17 mouse cellular contexts compared by ENCODE assay signal in genomic region chrX:47934352-47934751, GRCm38 (mm10). TPM values are rescaled to one million over a fixed set of nuclear protein-coding genes. Genes with fewer than 3 reads are reported as not detected.
"Had no signal": no experiment of that assay in that cellular context is flagged by ENCODE, and none has a peak within 500 bp of the region (broad histone marks: within the 10 kb centered on the region; RNA-seq: fewer than 3 reads in every experiment).

No protein-coding gene starts in this region.

- DNase-seq: retina, postnatal 1 day; right cerebral cortex, adult 18-20 months; right cerebral cortex, postnatal 14 days; right cerebral cortex, postnatal 25 days; right cerebral cortex, postnatal 4 days; spleen, adult 18-20 months; thymus, adult 18-20 months; thymus, adult 2 months; thymus, postnatal 14 days; thymus, postnatal 36 days; thymus, postnatal 4 days had no signal

- H3K4me1 ChIP-seq: neural tube, embryonic 12.5 days; neural tube, embryonic 13.5 days; neural tube, embryonic 15.5 days; stomach, embryonic 15.5 days had no signal

- H3K27me3 ChIP-seq: neural tube, embryonic 12.5 days; neural tube, embryonic 13.5 days; neural tube, embryonic 15.5 days; stomach, embryonic 15.5 days had no signal

- H3K36me3 ChIP-seq: neural tube, embryonic 12.5 days had no signal

- H3K4me3 ChIP-seq: neural tube, embryonic 12.5 days; neural tube, embryonic 13.5 days; neural tube, embryonic 15.5 days; stomach, embryonic 15.5 days had no signal

- H3K9me3 ChIP-seq: neural tube, embryonic 12.5 days; neural tube, embryonic 13.5 days; neural tube, embryonic 15.5 days; stomach, embryonic 15.5 days had no signal

- H3K9ac ChIP-seq: neural tube, embryonic 12.5 days; neural tube, embryonic 13.5 days; neural tube, embryonic 15.5 days; stomach, embryonic 15.5 days had no signal

- H3K27ac ChIP-seq: neural tube, embryonic 12.5 days; neural tube, embryonic 13.5 days; neural tube, embryonic 15.5 days; stomach, embryonic 15.5 days; stomach, postnatal 0 days had no signal

RNA-seq across cellular contexts. Expression of gene Smarca1, which starts 41.6 kb away (rescaled TPM):
- total RNA-seq: neutrophil, adult 5-6 weeks had no signal
